Mouse (Mus musculus): ENCODE measurements around the gene Fig4.

DNA sequence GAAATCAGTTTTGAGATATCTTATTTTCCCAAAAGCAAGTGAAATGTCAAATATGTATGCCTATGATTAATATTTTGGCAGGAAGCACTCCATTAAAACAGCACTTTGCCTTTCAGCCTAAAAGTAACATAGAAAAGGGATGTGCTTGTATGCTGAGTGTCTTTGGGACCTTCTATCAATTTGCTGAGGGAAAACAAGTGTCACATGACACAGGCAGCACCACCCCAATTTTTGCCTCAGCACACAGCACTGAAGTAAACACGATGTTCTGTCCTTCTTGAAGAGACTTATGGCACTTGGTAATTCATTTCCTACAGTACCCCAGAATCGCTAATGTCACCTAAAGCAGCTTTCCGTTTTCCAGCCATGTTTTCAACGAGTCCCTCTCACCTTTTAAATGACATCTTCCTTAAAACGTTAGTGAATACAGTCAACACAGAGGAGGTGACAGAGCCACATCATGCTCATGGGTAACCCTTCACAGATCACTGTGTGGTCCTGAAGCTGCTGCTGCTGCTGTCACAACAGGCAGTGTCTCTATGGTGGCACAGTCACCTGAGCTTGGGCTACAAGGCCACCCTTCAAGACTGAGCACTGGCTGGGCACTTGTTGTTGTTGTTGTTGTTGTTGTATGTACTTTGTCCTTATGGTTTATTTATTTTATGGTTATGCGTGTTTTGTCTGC lies 61.4 kb downstream of the Fig4 start:
- TF ChIP-seq POLR2A (IDR thresholded peaks at IDR 0.05; ENCODE audit: extremely low read depth, insufficient read depth, low read length) (no peak), CTCF (IDR thresholded peaks at IDR 0.05; ENCODE audit: extremely low read depth, insufficient read depth, low read length) (no peak)

Measured in cortical plate, adult 2 months (tissue).